Mouse (Mus musculus): Measurements from ENCODE around the gene Chpf2. TPM values are rescaled to one million over a fixed set of nuclear protein-coding genes. Genes with fewer than 3 reads are reported as not detected.
"Not testable (repeated sequence)": the region's sequence is repeated elsewhere in the genome, so short reads cannot be mapped to it uniquely, and the experiment has no call there.

Chpf2 gene
- 10 to 100 TPM; 59.1 to 68.4 TPM for total RNA-seq (2021)
- long read RNA-seq, experiment 1, transcript Chpf2-202 (4 exons, 3,715 nt) = major isoform, 22 of 33 reads
- long read RNA-seq, experiment 1, partial matches to known transcripts = 4 of 33 reads
- long read RNA-seq, experiment 1, other reads (novel, unspliced or antisense) = 7 of 33 reads
- long read RNA-seq, experiment 2, full-length matches to known transcripts = 100 of 122 reads
- long read RNA-seq, experiment 2, partial matches to known transcripts = 11 of 122 reads
- long read RNA-seq, experiment 2, other reads (novel, unspliced or antisense) = 11 of 122 reads

- DNase-seq (ENCODE audit: low spot score in 2 of 2) = peak in 1 of 2 experiments; percentile 64
These were observed at the start of gene Chpf2 for GRCm38 (mm10) chr5:24586547-24587199. TSS of gene Chpf2 (plus strand) at chr5:24586741.

GRCm38 (mm10) chr5:24537618-24538017, 48.9 kb upstream of the Chpf2 start:
- DNase-seq (ENCODE audit: low spot score in 2 of 2) = no peak

DNA sequence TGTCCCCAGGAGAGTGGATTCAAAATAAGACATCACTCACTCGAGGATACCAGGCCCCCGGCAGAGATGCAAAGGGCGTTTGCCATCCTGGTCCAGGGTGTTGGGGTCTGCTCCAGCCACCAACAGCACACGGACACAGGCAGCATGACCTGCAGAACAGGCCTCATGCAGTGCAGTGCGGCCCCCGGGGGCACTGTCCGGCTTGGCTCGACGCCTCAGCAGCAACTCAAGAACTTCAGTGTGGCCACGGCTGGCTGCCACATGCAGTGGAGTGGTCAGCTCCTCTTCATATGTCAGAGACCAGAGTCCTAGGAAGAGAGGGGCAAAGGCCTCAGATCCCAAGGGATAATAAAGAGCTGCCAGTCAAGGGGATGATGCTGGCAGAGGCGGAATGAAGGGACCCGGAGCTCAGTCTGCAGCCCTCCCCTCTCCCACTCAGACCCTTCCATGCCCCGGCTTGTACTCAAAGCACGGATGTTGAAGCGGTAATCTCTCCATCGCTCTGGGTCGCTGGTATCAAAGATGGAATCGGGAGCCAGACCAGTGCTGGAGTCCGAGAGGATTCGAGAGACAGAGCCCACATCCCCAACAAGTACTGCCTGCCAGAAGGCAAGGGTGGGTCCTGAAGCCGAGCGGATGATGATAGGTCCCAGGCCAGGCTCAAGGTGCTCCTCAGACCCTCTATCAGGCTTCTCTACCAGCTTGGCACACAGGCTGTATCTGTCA, 46.8 kb upstream of the Chpf2 start:
- no peak for DNase-seq (ENCODE audit: low spot score in 2 of 2)

DNA sequence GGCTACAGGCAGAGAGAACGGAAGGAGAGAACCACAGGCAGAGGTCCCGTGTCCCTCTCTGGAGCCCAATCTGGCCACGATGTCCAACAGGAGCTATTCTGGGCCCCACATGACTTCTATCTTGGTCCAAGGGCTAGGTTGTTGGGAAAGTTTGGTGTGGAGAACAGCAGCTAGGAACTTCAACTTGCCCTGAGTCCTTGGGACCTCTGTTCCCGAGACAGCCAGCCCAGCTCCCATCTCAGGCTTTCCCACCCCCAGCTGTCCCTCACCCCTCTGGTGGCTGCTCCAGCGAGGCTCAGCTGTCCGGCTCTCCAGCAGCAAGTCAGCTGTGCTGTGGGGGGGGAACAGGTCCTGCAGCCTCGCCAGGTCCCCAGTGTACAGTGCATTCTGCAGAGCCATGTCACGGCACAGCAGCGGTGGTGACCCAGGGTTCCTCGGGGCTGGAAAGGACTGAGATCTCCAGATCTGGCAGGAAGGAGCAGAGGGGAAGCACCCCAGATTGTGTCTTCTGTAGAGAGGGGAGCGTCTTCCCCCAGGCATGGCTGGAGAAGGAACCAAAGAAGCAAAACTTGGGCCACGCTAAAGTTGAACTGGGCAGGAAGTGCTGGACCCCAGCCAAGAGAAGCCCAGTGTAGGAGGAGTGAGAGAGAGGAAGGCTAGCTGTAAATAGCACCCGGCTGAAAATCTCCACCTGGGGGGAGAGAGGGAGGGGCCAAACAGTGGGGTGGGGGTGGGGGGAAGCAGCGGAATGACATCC, 46.0 kb upstream of the Chpf2 start, which contains the start of gene Asb10:
Asb10 (minus strand) TSS at position 592 of the 757 bp plus-strand sequence.
- no peak for DNase-seq (ENCODE audit: low spot score in 2 of 2)

DNA sequence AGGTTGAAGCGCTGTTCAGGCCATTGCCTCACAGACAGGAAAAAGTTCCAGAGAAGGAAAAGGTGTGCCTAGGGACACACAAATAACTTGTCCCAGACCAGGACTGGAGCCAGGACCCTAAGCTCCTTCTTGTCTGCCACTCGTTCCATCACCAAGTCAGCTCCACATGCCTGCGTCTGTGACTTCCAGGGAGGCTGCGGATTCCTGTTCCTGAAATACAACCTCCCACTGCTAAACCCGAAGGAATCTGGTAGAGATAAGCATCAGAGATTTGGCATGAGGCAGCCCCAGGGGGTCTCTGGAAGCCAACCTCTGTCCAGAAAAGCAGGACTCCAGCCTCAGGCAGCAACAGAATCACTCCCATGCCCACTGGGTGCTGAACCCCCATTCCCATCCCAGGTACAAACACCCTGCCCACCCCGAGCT, 45.4 kb upstream of the Chpf2 start:
- no peak for DNase-seq (ENCODE audit: low spot score in 2 of 2)

- DNase-seq (ENCODE audit: low spot score in 2 of 2) = no peak
These were observed 43.9 kb upstream of the Chpf2 start for GRCm38 (mm10) chr5:24542643-24543042.

GRCm38 (mm10) chr5:24550598-24551316, 35.8 kb upstream of the Chpf2 start:
- no peak for DNase-seq (ENCODE audit: low spot score in 2 of 2)

- no peak for DNase-seq (ENCODE audit: low spot score in 2 of 2)
These were observed 35.2 kb upstream of the Chpf2 start for GRCm38 (mm10) chr5:24551317-24551688.

- DNase-seq (ENCODE audit: low spot score in 2 of 2) = no peak
These were observed 32.8 kb upstream of the Chpf2 start for GRCm38 (mm10) chr5:24553621-24554244.

DNA sequence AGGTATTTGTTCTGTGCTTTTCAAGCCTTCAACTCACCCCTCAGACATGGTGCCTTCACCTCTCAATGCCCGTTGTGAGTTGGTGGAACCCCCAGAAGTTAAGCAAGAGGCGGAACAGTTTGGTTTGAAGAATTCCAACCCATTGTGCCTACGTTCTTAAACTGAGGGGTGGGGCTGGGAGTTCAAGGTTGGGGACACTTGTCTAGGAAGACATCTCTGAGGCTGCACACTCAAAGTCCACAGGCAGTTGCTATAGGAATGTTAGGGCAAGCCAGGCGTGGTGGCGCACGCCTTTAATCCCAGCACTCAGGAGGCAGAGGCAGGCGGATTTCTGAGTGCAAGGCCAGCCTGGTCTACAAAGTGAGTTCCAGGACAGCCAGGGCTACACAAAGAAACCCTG, 31.2 kb upstream of the Chpf2 start:
- not testable (repeated sequence) for DNase-seq (ENCODE audit: low spot score in 2 of 2)

DNA sequence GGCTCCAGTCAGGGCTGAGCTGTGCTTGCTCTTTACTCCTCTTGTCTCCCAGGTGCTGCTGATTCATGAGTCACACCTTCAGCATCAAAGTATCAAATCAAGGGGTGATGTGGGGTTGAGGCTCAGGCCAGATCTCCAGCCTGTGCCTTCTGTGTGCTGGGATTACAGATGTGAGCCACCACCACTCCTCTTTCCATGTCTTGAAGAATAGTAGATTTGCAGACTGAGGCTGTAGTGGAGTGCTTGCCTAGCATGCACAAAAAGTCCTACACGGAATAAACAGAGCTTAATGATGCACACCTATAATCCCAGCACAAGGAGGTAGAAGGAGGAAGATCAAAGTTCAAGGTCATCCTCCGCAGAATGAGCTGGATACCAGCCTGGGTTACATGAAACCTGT, 29.8 kb upstream of the Chpf2 start, which contains the start of gene 4931409K22Rik:
4931409K22Rik (minus strand) TSS at position 101 of the 400 bp plus-strand sequence.
- no peak for DNase-seq (ENCODE audit: low spot score in 2 of 2)

GRCm38 (mm10) chr5:24575948-24576347, 10.6 kb upstream of the Chpf2 start:
- DNase-seq (ENCODE audit: low spot score in 2 of 2) = no peak

DNA sequence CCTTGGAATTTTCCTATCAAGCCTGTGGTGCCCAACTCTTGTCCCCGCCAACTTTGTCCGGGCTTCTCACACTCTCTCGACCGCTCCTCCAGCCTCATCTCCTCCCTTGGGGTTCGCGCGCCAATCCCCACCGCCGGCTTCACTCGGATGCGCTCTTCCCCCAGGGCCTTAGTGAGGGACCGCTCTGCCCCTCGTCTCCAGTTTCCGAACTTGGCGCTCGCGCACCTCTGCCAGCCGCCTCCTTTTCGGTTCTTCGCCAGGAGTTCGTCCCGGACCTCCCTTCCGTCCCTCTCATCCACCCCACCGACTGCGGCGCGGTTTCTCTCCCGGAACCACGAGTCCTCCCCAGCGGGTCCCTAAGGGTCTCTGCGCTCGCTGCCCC, 9.7 kb upstream of the Chpf2 start:
- no peak for DNase-seq (ENCODE audit: low spot score in 2 of 2)

- DNase-seq (ENCODE audit: low spot score in 2 of 2) = peak; percentile 97 to 100
These were observed 9.2 kb upstream of the Chpf2 start, which contains the start of gene Abcf2 for GRCm38 (mm10) chr5:24577183-24577929. TSS of gene Abcf2 (minus strand) at chr5:24577467.

DNA sequence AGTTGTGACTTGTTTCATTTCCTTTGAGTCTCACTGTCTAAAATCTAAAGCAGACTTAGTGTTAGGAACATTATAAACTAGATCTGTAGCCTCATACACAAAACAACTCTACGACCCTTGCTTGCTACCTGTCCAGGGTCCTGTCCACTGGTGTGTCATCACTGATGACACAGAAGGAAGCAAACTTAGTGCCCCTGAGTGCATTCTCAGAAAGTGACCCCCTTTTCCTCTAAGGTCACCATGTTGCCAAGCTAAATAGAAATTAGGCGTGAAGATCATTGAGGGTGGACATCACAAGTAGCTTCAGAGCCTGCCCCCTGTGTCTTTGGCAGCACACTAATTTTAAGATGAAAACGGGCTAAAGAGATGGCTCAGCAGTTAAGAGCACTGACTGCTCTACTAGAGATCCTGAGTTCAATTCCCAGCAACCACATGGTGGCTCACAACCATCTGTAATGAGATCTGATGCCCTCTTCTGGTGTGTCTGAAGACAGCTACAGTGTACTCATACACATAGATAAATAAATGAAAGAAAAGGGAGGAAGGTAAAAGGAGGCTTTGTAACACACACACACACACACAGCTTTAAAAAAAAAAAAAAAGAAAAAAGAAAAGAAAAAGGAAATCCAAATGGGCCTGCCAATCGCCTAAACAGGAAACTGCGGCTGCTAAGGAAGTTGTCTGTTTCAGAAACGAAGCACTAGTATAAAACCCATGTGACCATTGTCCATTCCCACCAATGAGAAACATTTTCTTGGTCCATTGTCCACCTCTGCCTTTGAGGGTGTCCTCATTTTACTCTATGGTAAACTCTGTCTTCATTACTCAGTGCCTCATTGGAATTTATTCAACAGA, 8.2 kb upstream of the Chpf2 start:
- DNase-seq (ENCODE audit: low spot score in 2 of 2) = no peak

- DNase-seq (ENCODE audit: low spot score in 2 of 2) = no peak
These were observed 435 bp upstream of the Chpf2 start for GRCm38 (mm10) chr5:24586106-24586505.

GRCm38 (mm10) chr5:24587200-24587577, 648 bp downstream of the Chpf2 start:
- DNase-seq (ENCODE audit: low spot score in 2 of 2) = no peak
